Mouse (Mus musculus): ENCODE measurements around the gene Insyn1.

The Insyn1 gene

GRCm38 (mm10) chr9:58487851-58488801 lies at the start of gene Insyn1:
Gene Insyn1 (plus strand): TSS chr9:58488603.
- peak; percentile 74 for DNase-seq (ENCODE audit: low spot score)

GRCm38 (mm10) chr9:58438921-58439396 lies 49.4 kb upstream of the Insyn1 start:
- DNase-seq (ENCODE audit: low spot score) = no peak

- peak; percentile 30 for DNase-seq (ENCODE audit: low spot score)
Observed at GRCm38 (mm10) chr9:58440100-58440499, 48.3 kb upstream of the Insyn1 start.

- no peak for DNase-seq (ENCODE audit: low spot score)
Observed at GRCm38 (mm10) chr9:58440614-58441013, 47.8 kb upstream of the Insyn1 start.

- no peak for DNase-seq (ENCODE audit: low spot score)
Observed at GRCm38 (mm10) chr9:58441351-58442104, 46.9 kb upstream of the Insyn1 start.

GRCm38 (mm10) chr9:58442105-58443010 lies 46.0 kb upstream of the Insyn1 start:
- DNase-seq (ENCODE audit: low spot score) = no peak

GRCm38 (mm10) chr9:58443061-58443460 lies 45.3 kb upstream of the Insyn1 start:
- DNase-seq (ENCODE audit: low spot score) = no peak

- DNase-seq (ENCODE audit: low spot score) = no peak
Observed at GRCm38 (mm10) chr9:58446829-58447228, 41.6 kb upstream of the Insyn1 start.

GRCm38 (mm10) chr9:58447997-58448595 lies 40.3 kb upstream of the Insyn1 start:
- no peak for DNase-seq (ENCODE audit: low spot score)

- no peak for DNase-seq (ENCODE audit: low spot score)
Observed at GRCm38 (mm10) chr9:58449526-58449925, 38.9 kb upstream of the Insyn1 start.

GRCm38 (mm10) chr9:58453791-58454378 lies 34.5 kb upstream of the Insyn1 start:
- DNase-seq (ENCODE audit: low spot score) = no peak

GRCm38 (mm10) chr9:58454886-58455285 lies 33.5 kb upstream of the Insyn1 start:
- DNase-seq (ENCODE audit: low spot score) = no peak

- DNase-seq (ENCODE audit: low spot score) = no peak
Observed at GRCm38 (mm10) chr9:58455798-58456197, 32.6 kb upstream of the Insyn1 start.

- DNase-seq (ENCODE audit: low spot score) = no peak
Observed at GRCm38 (mm10) chr9:58457481-58457955, 30.9 kb upstream of the Insyn1 start.

GRCm38 (mm10) chr9:58458341-58458740 lies 30.1 kb upstream of the Insyn1 start:
- DNase-seq (ENCODE audit: low spot score) = no peak

- DNase-seq (ENCODE audit: low spot score) = no peak
Observed at GRCm38 (mm10) chr9:58458856-58459553, 29.4 kb upstream of the Insyn1 start.

- DNase-seq (ENCODE audit: low spot score) = no peak
Observed at GRCm38 (mm10) chr9:58467345-58468025, 20.9 kb upstream of the Insyn1 start.

- DNase-seq (ENCODE audit: low spot score) = no peak
Observed at GRCm38 (mm10) chr9:58470466-58470865, 17.9 kb upstream of the Insyn1 start.

- DNase-seq (ENCODE audit: low spot score) = no peak
Observed at GRCm38 (mm10) chr9:58473211-58473815, 15.1 kb upstream of the Insyn1 start.
